Mouse (Mus musculus) natural killer cell, adult 2 months (primary cell): ENCODE data around the gene Nr6a1.
A peak's percentile ranks its signal among the peaks of the same experiment; 100 is the strongest.

Experiments used
- DNase-seq, 2 experiments: peaks; one replicate each; pipeline ENCODE4 v3.0.0; 2022; ENCODE audit warnings: low spot score in 2 of 2

The Nr6a1 gene

GRCm38 (mm10) chr2:38927115-38927979 lies at the start of gene Nr6a1:
Gene Nr6a1, minus strand, starts transcription at chr2:38927688.
- peak; percentile 47 to 64 for DNase-seq

DNA sequence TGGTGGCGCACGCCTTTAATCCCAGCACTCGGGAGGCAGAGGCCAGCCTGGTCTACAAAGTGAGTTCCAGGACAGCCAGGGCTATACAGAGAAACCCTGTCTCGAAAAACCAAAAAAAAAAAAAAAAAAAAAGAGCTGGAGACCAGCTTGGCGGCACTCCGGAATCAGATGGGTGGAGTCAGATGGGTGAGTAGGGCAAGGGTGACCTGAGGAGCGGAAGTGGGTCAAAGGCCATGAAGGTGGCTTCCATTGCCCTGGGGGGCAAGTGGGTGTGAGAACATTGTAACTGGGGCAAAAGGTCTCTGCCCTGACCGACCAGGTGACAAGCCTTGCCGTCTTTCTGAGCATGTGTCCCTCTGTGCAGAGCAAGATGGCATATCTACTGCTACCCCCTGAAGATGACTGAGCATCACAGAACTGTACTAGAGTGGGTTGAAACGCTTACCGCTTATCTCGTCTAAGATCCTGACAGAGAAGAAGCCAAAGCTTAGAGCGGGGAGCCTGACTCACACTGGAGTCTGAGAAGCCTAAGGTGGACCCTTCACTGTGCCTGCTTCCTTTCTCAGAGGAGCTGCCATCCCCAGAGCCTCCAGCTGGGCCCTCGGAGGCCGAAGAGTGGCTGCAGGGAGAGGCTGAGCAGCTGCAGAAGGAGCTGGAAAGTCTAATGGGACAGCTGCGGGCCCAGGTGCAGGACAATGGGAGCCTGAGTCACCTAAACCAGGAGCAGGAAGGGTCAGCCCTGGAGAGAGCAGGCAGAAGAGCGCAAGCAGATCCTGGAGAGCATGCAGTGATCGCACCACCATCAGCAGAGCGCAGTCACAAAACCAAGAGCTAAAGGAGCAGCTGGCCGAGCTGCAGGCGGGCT lies 48.7 kb upstream of the Nr6a1 start:
- DNase-seq, result no peak

- DNase-seq, result no peak
These were observed 47.7 kb upstream of the Nr6a1 start for GRCm38 (mm10) chr2:38975181-38975580.

- DNase-seq, result no peak
These were observed 46.7 kb upstream of the Nr6a1 start for GRCm38 (mm10) chr2:38974171-38974570.

GRCm38 (mm10) chr2:38973701-38974100 lies 46.2 kb upstream of the Nr6a1 start:
- DNase-seq, result no peak

DNA sequence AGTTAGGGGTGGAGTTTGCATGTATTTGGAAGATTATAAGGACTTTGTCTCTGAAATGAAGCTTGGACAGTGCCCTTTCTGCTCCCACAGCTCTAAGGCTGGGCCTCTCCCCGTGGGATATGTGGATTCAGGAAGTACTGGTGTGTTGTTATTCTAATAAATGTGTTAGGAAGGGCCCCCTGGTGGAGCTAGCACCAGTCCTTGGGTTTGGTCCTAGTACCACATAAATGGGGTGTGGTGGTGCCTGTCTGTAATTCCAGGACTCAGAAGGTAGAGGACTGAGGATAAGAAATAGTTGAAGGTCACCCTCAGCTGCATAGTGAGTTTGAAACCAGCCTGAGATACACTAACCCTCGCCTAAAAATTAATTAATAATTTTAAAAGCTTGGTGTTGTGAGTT lies 45.7 kb upstream of the Nr6a1 start:
- DNase-seq, result no peak

GRCm38 (mm10) chr2:38970057-38970456 lies 42.6 kb upstream of the Nr6a1 start:
- no peak for DNase-seq

- DNase-seq, result no peak
These were observed 42.2 kb upstream of the Nr6a1 start for GRCm38 (mm10) chr2:38969650-38970049.

DNA sequence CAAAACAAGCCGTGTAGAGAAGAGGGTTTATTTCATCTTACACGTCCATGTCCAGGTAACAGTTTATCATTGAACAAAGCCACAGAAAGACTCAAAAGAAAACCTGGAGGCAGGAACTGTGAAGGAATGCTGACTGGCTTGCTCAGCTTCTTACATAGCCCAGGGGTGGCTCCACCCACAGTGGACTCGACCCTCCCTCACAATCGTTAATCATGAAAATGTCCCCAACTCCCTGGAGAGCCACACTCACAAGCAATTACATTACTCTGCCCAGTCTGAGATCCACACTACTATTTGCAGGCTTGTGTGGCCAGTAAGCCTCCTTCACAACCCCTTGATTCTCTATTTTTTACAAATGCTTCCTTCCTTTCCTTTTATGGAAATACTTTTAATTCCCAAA lies 36.7 kb upstream of the Nr6a1 start:
- DNase-seq, result no peak

DNA sequence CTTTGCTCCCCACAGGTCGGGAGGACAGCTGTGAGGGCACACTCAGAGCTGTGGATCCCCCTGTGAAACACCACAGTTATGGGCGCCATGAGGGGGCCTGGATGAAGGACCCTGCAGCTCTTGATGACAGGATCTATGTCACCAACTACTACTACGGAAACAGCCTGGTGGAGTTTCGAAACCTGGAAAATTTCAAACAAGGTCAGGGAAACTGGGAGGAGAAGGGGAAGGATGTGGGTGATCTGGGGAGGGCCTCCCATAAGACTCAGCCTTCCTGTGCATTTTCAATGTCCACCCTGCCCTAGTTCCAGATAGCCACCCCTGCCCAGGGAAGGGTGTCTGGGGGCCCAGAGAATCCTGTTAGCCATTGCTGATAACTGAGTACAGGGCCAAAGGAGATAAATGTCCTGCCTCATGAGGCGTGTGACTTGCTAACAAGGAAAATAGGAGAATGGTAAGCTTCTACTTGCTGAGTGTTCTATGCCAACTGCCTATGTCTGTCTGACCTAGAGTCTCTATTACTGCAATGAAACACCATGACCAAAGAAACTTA lies 30.3 kb upstream of the Nr6a1 start:
- DNase-seq, result no peak

- DNase-seq, result no peak
These were observed 28.6 kb upstream of the Nr6a1 start for GRCm38 (mm10) chr2:38956062-38956461.

GRCm38 (mm10) chr2:38953152-38953883 lies 25.8 kb upstream of the Nr6a1 start:
- no peak for DNase-seq

GRCm38 (mm10) chr2:38950281-38950719 lies 22.8 kb upstream of the Nr6a1 start:
- DNase-seq, result no peak

GRCm38 (mm10) chr2:38947566-38947965 lies 20.1 kb upstream of the Nr6a1 start:
- DNase-seq, result no peak

DNA sequence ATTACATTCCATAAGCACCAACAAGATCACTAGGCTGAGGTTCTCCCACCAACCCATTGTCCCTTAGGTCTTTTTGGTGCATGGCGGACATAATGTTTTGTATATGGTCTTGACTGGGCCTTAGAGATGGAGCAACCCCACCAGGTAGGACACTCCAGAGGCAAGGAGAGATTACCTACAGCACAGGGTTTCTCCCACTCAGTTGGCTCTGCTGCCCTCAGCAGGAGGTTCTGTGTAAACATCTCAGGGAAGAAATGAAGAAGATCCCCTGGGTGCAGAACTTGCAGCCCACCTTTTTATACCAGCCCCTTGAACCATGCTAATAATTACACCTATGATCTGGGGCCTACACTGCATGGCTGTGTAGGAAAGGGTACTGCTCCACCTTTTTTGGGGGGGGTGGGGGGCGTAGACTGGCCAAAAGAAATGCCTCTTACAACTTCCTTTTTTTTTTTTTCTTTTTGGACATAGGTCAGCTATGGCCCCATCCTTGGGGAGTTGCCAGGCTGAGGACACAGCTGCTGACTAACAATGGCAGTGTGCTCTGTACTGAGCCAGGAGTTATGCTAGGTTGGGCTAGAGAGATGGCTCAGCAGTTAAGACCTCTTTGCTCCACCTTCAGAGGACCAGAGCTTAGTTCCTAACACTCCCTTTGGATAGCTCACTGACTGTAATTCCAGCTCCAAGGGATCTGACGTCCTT lies 17.1 kb upstream of the Nr6a1 start:
- DNase-seq, result no peak

DNA sequence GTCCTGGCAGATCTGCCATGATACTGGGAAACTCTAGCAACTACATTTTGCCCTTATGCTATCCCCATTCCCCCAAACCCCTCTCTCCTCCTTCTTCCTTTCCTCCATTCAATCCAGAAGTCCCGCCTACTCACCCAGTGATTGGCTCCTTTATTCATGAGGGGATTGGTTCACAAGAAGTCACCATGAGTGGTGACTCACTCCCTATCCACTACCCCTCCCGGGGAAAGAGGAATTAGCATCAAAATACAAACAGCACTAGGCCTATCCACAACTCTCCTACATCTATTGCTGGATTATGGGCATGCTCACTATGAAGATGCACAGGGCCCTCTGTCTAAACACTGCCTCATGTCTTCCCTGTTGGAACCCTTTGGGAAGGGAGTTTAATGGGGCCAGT lies 16.5 kb upstream of the Nr6a1 start:
- DNase-seq, result no peak

DNA sequence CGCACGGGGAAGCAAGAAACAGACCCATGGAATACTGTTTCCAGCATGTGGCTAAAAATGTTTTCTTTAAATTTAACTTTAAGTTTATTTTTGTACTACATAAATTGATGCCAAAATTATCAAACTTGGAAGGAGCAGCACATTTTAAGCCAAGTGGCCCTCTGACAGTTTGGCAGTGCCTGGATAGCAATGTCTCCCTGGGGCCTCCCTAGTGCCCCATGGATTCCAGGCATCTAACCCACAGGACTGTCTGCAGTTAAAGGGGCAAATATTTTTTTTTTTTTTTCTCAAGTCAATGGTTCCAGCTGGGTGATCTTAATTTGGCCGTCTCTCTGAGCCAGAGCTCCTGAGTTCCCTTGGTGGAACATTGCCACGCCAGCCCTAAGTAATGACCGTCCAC lies 15.7 kb upstream of the Nr6a1 start:
- no peak for DNase-seq

- no peak for DNase-seq
These were observed 14.4 kb upstream of the Nr6a1 start for GRCm38 (mm10) chr2:38941898-38942297.

- DNase-seq, result no peak
These were observed 13.9 kb upstream of the Nr6a1 start for GRCm38 (mm10) chr2:38941426-38941825.

- no peak for DNase-seq
These were observed 11.6 kb upstream of the Nr6a1 start for GRCm38 (mm10) chr2:38939047-38939446.

- no peak for DNase-seq
These were observed 10.5 kb upstream of the Nr6a1 start for GRCm38 (mm10) chr2:38938007-38938406.
